In genomic region chr7:81571941-81572441, GRCm38 (mm10) we compare ENCODE assay signal across 8 mouse cellular contexts. TPM values are rescaled to one million over a fixed set of nuclear protein-coding genes. Genes with fewer than 3 reads are reported as not detected.
A peak's percentile ranks its signal among the peaks of the same experiment; 100 is the strongest.
DNase-seq lines count a peak whose midpoint lies in the region; ATAC-seq and TF ChIP-seq lines count a peak whose summit lies in the region.

No protein-coding gene starts in this region.

- WGBS in hindbrain, embryonic 15.5 days, result 19% methylated on average over 15 of the region's 15 CpGs
- whole genome bisulfite sequencing in liver, embryonic 16.5 days (ENCODE audit: insufficient replicate concordance), result 8% methylated on average over 15 of the region's 15 CpGs

- no peak for TF ChIP-seq CTCF in cortical plate, adult 2 months (IDR thresholded peaks at IDR 0.05; ENCODE audit: extremely low read depth, insufficient read depth, low read length)

- H3K9me3 ChIP-seq in hindbrain, embryonic 15.5 days, result no peaks in the 10 kb centered on the region
- H3K9me3 ChIP-seq in liver, embryonic 16.5 days (replicated peaks; ENCODE audit: control insufficient read depth, low read length), result no peaks in the 10 kb centered on the region

- H3K27me3 ChIP-seq in hindbrain, embryonic 15.5 days, result no peaks in the 10 kb centered on the region
- no peaks in the 10 kb centered on the region for H3K27me3 ChIP-seq in liver, embryonic 16.5 days (ENCODE audit: control insufficient read depth, insufficient read depth, low read depth, low read length)

- H3K36me3 ChIP-seq in hindbrain, embryonic 15.5 days, result peaks cover 6% of the 10 kb centered on the region; the same call in 1 of the 2 replicates
- H3K36me3 ChIP-seq in liver, embryonic 16.5 days (ENCODE audit: control insufficient read depth, insufficient read depth), result peaks cover 5% of the 10 kb centered on the region; the same call in 1 of the 2 replicates

- no peak for TF ChIP-seq POLR2A in cortical plate, adult 2 months (IDR thresholded peaks at IDR 0.05; ENCODE audit: extremely low read depth, insufficient read depth, low read length)

- peak overlapping the region; percentile 94 for H3K27ac ChIP-seq in cortical plate, adult 2 months (ENCODE audit: insufficient read depth, low read length)
- peak overlapping the region; percentile 92 for H3K27ac ChIP-seq in hindbrain, embryonic 15.5 days (replicated peaks)
- H3K27ac ChIP-seq in liver, embryonic 16.5 days (ENCODE audit: low read length), result peak overlapping the region; percentile 96

- H3K9ac ChIP-seq in hindbrain, embryonic 15.5 days, result peak overlapping the region; percentile 84
- peak overlapping the region; percentile 94 for H3K9ac ChIP-seq in liver, embryonic 16.5 days (ENCODE audit: low read depth, low read length)

- ATAC-seq in hindbrain, embryonic 15.5 days (ENCODE audit: low FRiP score, low read depth), result no peak
- no peak for ATAC-seq in liver, embryonic 16.5 days (ENCODE audit: low read depth)
- ATAC-seq in frontal cortex, adult (ENCODE audit: low TSS enrichment), result no peak

- H3K4me2 ChIP-seq in hindbrain, embryonic 15.5 days, result peak overlapping the region; percentile 65
- H3K4me2 ChIP-seq in liver, embryonic 16.5 days (ENCODE audit: low read depth, low read length), result peak overlapping the region; percentile 75

- peak; percentile 13 for DNase-seq in kidney, adult 18-20 months
- DNase-seq in kidney, adult 11 months, result no peak
- DNase-seq in testis, postnatal 10 days (ENCODE audit: low spot score), result peak; percentile 37
- no peak for DNase-seq in thymus, adult 18-20 months

- peak overlapping the region; percentile 99 for H3K4me3 ChIP-seq in cortical plate, adult 2 months (ENCODE audit: insufficient read depth, low read length)
- H3K4me3 ChIP-seq in hindbrain, embryonic 15.5 days, result peak overlapping the region; percentile 69
- peak overlapping the region; percentile 92 for H3K4me3 ChIP-seq in liver, embryonic 16.5 days (ENCODE audit: low read depth, low read length)

- H3K4me1 ChIP-seq in cortical plate, adult 2 months (ENCODE audit: control insufficient read depth, insufficient read depth, low read length), result peaks cover 8% of the 10 kb centered on the region; the same call in 1 of the 2 replicates
- H3K4me1 ChIP-seq in hindbrain, embryonic 15.5 days (replicated peaks), result peaks cover 25% of the 10 kb centered on the region
- H3K4me1 ChIP-seq in liver, embryonic 16.5 days (ENCODE audit: control insufficient read depth, low read depth, low read length), result peaks cover 14% of the 10 kb centered on the region

RNA-seq across cellular contexts. Expression of gene Whamm, which starts 0.9 kb away (rescaled TPM):
- polyA plus RNA-seq in cortical plate, adult 2 months (2012; rRNA removed), result 19.9 and 22.3 TPM in 2 replicates
- polyA plus RNA-seq in hindbrain, embryonic 15.5 days (2015; fragmentation: Nextera tagmentation; extraction: Ambion mirVana), result 5.5 and 6.6 TPM in 2 replicates
- 1.5 and 2.4 TPM in 2 replicates for polyA plus RNA-seq in liver, embryonic 16.5 days (2015; fragmentation: Nextera tagmentation; extraction: Ambion mirVana)

RNA-seq across cellular contexts. Expression of gene Fsd2, which starts 5.2 kb away (rescaled TPM):
- polyA plus RNA-seq in cortical plate, adult 2 months (2012; rRNA removed), result 0.11 and 0.13 TPM in 2 replicates
- 0.12 and 0.29 TPM in 2 replicates for polyA plus RNA-seq in hindbrain, embryonic 15.5 days (2015; fragmentation: Nextera tagmentation; extraction: Ambion mirVana)
- 0.21 and 0.59 TPM in 2 replicates for polyA plus RNA-seq in liver, embryonic 16.5 days (2015; fragmentation: Nextera tagmentation; extraction: Ambion mirVana)

Comparison
In these comparisons a context has a peak if more than half of its experiments do, and no peak if none do; other contexts are left out.
1. DNase-seq: peak in kidney, adult 18-20 months (single experiment) and testis, postnatal 10 days (single experiment); none in kidney, adult 11 months (single experiment) and thymus, adult 18-20 months (0 of 2).
2. Peak in every context shown above with its lines, with median percentiles within 50 percentile points of each other: H3K27ac ChIP-seq and H3K4me3 ChIP-seq.